Mouse (Mus musculus) brain, embryonic 18.5 days (tissue): Measurements from ENCODE around the gene Zrsr2.

Experiments used
- DNase-seq: peaks from one replicate; pipeline ENCODE4 v3.0.0-alpha.2; 2012; ENCODE audit warnings: low read depth, low spot score

The Zrsr2 gene

DNA sequence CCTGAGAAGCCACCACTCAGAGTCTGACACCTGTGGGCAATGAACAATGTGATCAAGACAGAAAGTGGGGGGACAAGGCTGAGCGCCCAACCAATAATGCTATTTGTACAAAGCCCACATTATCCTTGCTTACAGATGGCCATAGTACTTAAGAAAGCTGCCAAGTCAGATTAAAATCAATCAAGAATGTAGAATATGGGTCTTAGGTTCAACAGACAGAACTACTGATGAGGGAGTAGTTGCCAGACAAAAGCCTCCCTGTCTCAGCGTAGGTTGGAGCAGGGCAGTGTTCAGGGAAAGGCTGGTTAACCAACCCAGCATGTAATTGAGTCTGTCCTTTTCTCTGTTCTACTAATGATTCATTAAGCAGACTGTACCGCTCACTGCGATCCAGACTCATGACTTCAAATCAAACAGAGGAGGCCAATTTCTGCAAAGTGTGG is 72.9 kb downstream of the Zrsr2 start:
- DNase-seq, result no peak
